Mouse (Mus musculus) lung, embryonic 16.5 days (tissue): Measurements from ENCODE around the gene Smtnl1. TPM values are rescaled to one million over a fixed set of nuclear protein-coding genes. Genes with fewer than 3 reads are reported as not detected.
A peak's percentile ranks its signal among the peaks of the same experiment; 100 is the strongest.
"Not testable (repeated sequence)": the region's sequence is repeated elsewhere in the genome, so short reads cannot be mapped to it uniquely, and the experiment has no call there.

Source experiments
- ATAC-seq: fragments of 200-750 bp; cut with Nextera tagmentation; 2 replicates; pipeline ENCODE4 v1.8.0; 2017; ENCODE audit warnings: low read depth, mild to moderate bottlenecking, moderate library complexity
- H3K27ac ChIP-seq: fragments of 300-500 bp; sonication (generic); 2 replicates; pipeline ENCODE4 v1.5.1; 2014; ENCODE audit warnings: mild to moderate bottlenecking, control low read depth, low read length
- H3K27me3 ChIP-seq: fragments of 300-500 bp; sonication (generic); 2 replicates; pipeline ENCODE4 v1.6.1; 2014; ENCODE audit warnings: low read depth, low read length, mixed read lengths; ENCODE audit not compliant: control insufficient read depth, insufficient read depth
- H3K36me3 ChIP-seq: fragments of 300-500 bp; sonication (generic); 2 replicates; pipeline ENCODE4 v1.6.1; 2014; ENCODE audit warnings: low read length; ENCODE audit not compliant: control insufficient read depth, insufficient read depth
- H3K4me1 ChIP-seq: fragments of 300-500 bp; sonication (generic); replicated peaks from 2 replicates; pipeline ENCODE4 v1.6.1; 2014; ENCODE audit warnings: low read length, mixed read lengths; ENCODE audit not compliant: control insufficient read depth, insufficient read depth
- H3K4me2 ChIP-seq: fragments of 300-500 bp; sonication (generic); 2 replicates; pipeline ENCODE4 v1.6.1; 2014; ENCODE audit warnings: low read depth, low read length, control low read depth
- H3K4me3 ChIP-seq: fragments of 300-500 bp; sonication (generic); 2 replicates; pipeline ENCODE4 v1.5.1; 2014; ENCODE audit warnings: mild to moderate bottlenecking, low read length, control low read depth
- H3K9ac ChIP-seq: fragments of 300-500 bp; sonication (generic); 2 replicates; pipeline ENCODE4 v1.6.1; 2014; ENCODE audit warnings: low read length, control low read depth
- H3K9me3 ChIP-seq: fragments of 300-500 bp; sonication (generic); 2 replicates; pipeline ENCODE4 v1.6.1; 2016; ENCODE audit warnings: low read length; ENCODE audit not compliant: control insufficient read depth
- WGBS: fragments of 180-500 bp; shearing (Covaris S2); extraction: QIAGEN DNeasy Blood & Tissue Kit; methylation state at CpG from one replicate; pipeline ENCODE4 v1.1.7; 2014; 5-methylcytosine and 5-hydroxymethylcytosine counted together
- polyA plus RNA-seq: library from polyadenylated mRNA; unstranded; fragments of >200 nt; fragmentation: Nextera tagmentation; extraction: Ambion mirVana; gene quantifications from 2 replicates; pipeline ENCODE4 v1.2.1, GENCODE M21; 2015

Smtnl1 gene
- polyA plus RNA-seq, 1 experiment from 2014 or later = 0.77 TPM

GRCm38 (mm10) chr2:84803963-84804362 is 18.5 kb downstream of the Smtnl1 start:
- Histone ChIP-seq H3K9ac (no peak overlapping the region), H3K27me3 (no peaks in the 10 kb centered on the region), H3K36me3 (no peaks in the 10 kb centered on the region), H3K27ac (no peak overlapping the region), H3K4me1 (no peaks in the 10 kb centered on the region), H3K9me3 (no peaks in the 10 kb centered on the region), H3K4me3 (no peak overlapping the region), H3K4me2 (no peak overlapping the region)
- WGBS = 86% methylated on average over 7 of the region's 7 CpGs
- no peak for ATAC-seq

GRCm38 (mm10) chr2:84801223-84801622 is 21.2 kb downstream of the Smtnl1 start:
- not testable (repeated sequence) for H3K4me3 ChIP-seq, H3K4me2 ChIP-seq, H3K27ac ChIP-seq, ATAC-seq, H3K4me1 ChIP-seq, H3K9me3 ChIP-seq, H3K9ac ChIP-seq, H3K36me3 ChIP-seq, H3K27me3 ChIP-seq
- WGBS = 63% methylated on average over 5 of the region's 5 CpGs

- no peak overlapping the region for H3K27ac ChIP-seq
- H3K9ac ChIP-seq = no peak overlapping the region
- H3K27me3 ChIP-seq = no peaks in the 10 kb centered on the region
- no peaks in the 10 kb centered on the region for H3K4me1 ChIP-seq
- H3K4me2 ChIP-seq = no peak overlapping the region
- no peaks in the 10 kb centered on the region for H3K9me3 ChIP-seq
- H3K4me3 ChIP-seq = no peak overlapping the region
- no peak for ATAC-seq
- WGBS = 61% methylated on average over 4 of the region's 4 CpGs
- H3K36me3 ChIP-seq = no peaks in the 10 kb centered on the region
Observed at GRCm38 (mm10) chr2:84800304-84800703, 22.1 kb downstream of the Smtnl1 start.

- no peaks in the 10 kb centered on the region for H3K27me3 ChIP-seq
- 0% methylated on average over 16 of the region's 16 CpGs for WGBS
- H3K27ac ChIP-seq = peak overlapping the region; percentile 49; the same call in 1 of the 2 replicates
- H3K36me3 ChIP-seq = no peaks in the 10 kb centered on the region
- peak; percentile 77 for ATAC-seq
- H3K4me1 ChIP-seq = no peaks in the 10 kb centered on the region
- no peaks in the 10 kb centered on the region for H3K9me3 ChIP-seq
- H3K4me3 ChIP-seq = peak overlapping the region; percentile 70
- peak overlapping the region; percentile 71 for H3K9ac ChIP-seq
- H3K4me2 ChIP-seq = peak overlapping the region; percentile 95
Observed at GRCm38 (mm10) chr2:84799041-84799561, 23.4 kb downstream of the Smtnl1 start.

DNA sequence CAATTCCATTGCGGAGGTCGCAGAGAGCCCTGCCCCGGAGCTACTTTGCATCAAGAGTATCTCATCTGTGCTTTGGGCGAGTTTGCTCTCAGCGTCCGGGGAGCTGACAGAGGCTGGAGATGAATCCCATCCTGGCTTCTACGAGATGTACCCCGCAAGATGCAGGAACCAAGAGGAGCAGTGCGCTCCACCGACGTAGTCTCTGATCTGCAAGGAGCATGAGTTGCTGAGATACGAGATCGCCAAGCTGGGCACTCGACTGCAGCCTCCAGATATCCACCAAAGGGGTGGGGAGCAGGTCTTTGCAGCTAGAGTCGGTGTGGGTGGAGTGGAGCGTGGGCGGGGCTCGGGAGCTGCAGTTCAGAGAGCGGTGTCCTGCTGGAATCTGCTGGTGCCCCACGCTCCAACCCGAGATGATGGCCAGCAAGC is 23.9 kb downstream of the Smtnl1 start, which contains the start of gene Ube2l6:
Gene Ube2l6 (plus strand): TSS at position 336 of the 429 bp plus-strand sequence.
- peak; percentile 88 for ATAC-seq
- 1% methylated on average over 21 of the region's 21 CpGs for WGBS
- peak within 1 kb of the TSS; percentile 71 for H3K9ac ChIP-seq

GRCm38 (mm10) chr2:84797833-84798492 is 24.5 kb downstream of the Smtnl1 start:
- peak overlapping the region; percentile 95 for H3K4me2 ChIP-seq
- no peaks in the 10 kb centered on the region for H3K36me3 ChIP-seq
- H3K4me3 ChIP-seq = peak overlapping the region; percentile 70
- no peaks in the 10 kb centered on the region for H3K4me1 ChIP-seq
- peak; percentile 62 for ATAC-seq
- H3K27me3 ChIP-seq = no peaks in the 10 kb centered on the region
- H3K9ac ChIP-seq = peak overlapping the region; percentile 71
- WGBS = 8% methylated on average over 13 of the region's 13 CpGs
- H3K27ac ChIP-seq = no peak overlapping the region
- no peaks in the 10 kb centered on the region for H3K9me3 ChIP-seq

More for the DNA sequence above, 23.9 kb downstream of the Smtnl1 start, which contains the start of gene Ube2l6:
- H3K4me1 ChIP-seq = no peaks in the 10 kb centered on the region
- peak within 1 kb of the TSS; percentile 49; the same call in 1 of the 2 replicates for H3K27ac ChIP-seq
- H3K27me3 ChIP-seq = no peaks in the 10 kb centered on the region
- H3K36me3 ChIP-seq = no peaks in the 10 kb centered on the region
- no peaks in the 10 kb centered on the region for H3K9me3 ChIP-seq
- H3K4me2 ChIP-seq = peak within 1 kb of the TSS; percentile 95
- H3K4me3 ChIP-seq = peak within 1 kb of the TSS; percentile 70

- WGBS = 77% methylated on average over 3 of the region's 3 CpGs
- ATAC-seq = no peak
- H3K4me1 ChIP-seq = no peaks in the 10 kb centered on the region
- no peaks in the 10 kb centered on the region for H3K27me3 ChIP-seq
- no peaks in the 10 kb centered on the region for H3K36me3 ChIP-seq
- no peaks in the 10 kb centered on the region for H3K9me3 ChIP-seq
- no peak overlapping the region for H3K4me2 ChIP-seq
- no peak overlapping the region for H3K27ac ChIP-seq
- H3K4me3 ChIP-seq = no peak overlapping the region
- no peak overlapping the region for H3K9ac ChIP-seq
Observed at GRCm38 (mm10) chr2:84793871-84794270, 28.6 kb downstream of the Smtnl1 start.

GRCm38 (mm10) chr2:84793154-84793553 is 29.3 kb downstream of the Smtnl1 start:
- Histone ChIP-seq H3K4me3 (no peak overlapping the region), H3K9ac (no peak overlapping the region)

DNA sequence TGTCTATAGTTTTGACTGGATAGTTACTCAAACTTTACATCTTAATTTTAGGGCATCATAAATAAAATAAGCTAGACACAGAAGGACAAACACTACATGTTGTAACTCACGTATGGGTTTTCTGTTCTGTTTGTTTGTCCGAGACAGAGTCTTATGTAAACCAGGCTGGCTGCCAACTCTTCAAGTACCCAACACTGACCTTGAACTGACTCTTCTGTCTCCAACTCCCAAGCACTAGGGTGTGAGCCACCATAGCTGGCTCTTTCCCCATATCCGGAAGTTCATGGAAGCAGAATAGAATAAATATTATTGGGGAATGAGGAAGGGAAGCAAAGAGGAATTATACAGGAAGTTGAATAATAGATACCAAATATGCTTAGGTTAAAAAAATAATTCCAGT is 29.9 kb downstream of the Smtnl1 start:
- 23% methylated on average over 3 of the region's 3 CpGs for WGBS
- no peak overlapping the region for H3K4me3 ChIP-seq
- H3K27me3 ChIP-seq = no peaks in the 10 kb centered on the region
- no peak overlapping the region for H3K27ac ChIP-seq
- no peak overlapping the region for H3K4me2 ChIP-seq
- H3K4me1 ChIP-seq = no peaks in the 10 kb centered on the region
- peak; percentile 87 for ATAC-seq
- no peaks in the 10 kb centered on the region for H3K36me3 ChIP-seq
- H3K9ac ChIP-seq = no peak overlapping the region
- H3K9me3 ChIP-seq = no peaks in the 10 kb centered on the region

More at GRCm38 (mm10) chr2:84793154-84793553, 29.3 kb downstream of the Smtnl1 start:
- ATAC-seq = no peak
- H3K27me3 ChIP-seq = no peaks in the 10 kb centered on the region
- no peaks in the 10 kb centered on the region for H3K36me3 ChIP-seq
- WGBS = 91% methylated on average over 3 of the region's 3 CpGs
- no peaks in the 10 kb centered on the region for H3K9me3 ChIP-seq
- no peak overlapping the region for H3K4me2 ChIP-seq
- H3K4me1 ChIP-seq = no peaks in the 10 kb centered on the region
- H3K27ac ChIP-seq = no peak overlapping the region
